Mouse (Mus musculus): ENCODE measurements around the gene Olfr1466. TPM values are rescaled to one million over a fixed set of nuclear protein-coding genes. Genes with fewer than 3 reads are reported as not detected.

Gene Olfr1466
- polyA plus RNA-seq (2012; rRNA removed) = not detected in 2 replicates

GRCm38 (mm10) chr19:13338562-13338961 is at the start of gene Olfr1466:
Olfr1466 (plus strand) TSS chr19:13338862.
- H3K27ac ChIP-seq (ENCODE audit: insufficient read depth, low read depth, low read length) = no peak within 1 kb of the TSS
- 80% methylated on average over 2 of the region's 2 CpGs for WGBS
- no peak for TF ChIP-seq POLR2A (IDR thresholded peaks at IDR 0.05; ENCODE audit: low read depth, low read length)
- TF ChIP-seq CTCF (conservative IDR thresholded peaks at IDR 0.05; ENCODE audit: insufficient read depth, insufficient read length, low read depth, low read length) = no peak
- H3K4me3 ChIP-seq (ENCODE audit: insufficient read depth, low read depth, low read length) = no peak within 1 kb of the TSS
- no peak for DNase-seq
- no peaks in the 10 kb centered on the region for H3K4me1 ChIP-seq (ENCODE audit: control insufficient read depth, insufficient read depth, low read length)
- no peaks in the 10 kb centered on the region for H3K36me3 ChIP-seq (ENCODE audit: control insufficient read depth, insufficient read depth, low read length)
- H3K27me3 ChIP-seq (replicated peaks; ENCODE audit: control insufficient read depth, insufficient read depth, low read length) = no peaks in the 10 kb centered on the region

- Histone ChIP-seq H3K36me3 (ENCODE audit: control insufficient read depth, insufficient read depth, low read length) (no peaks in the 10 kb centered on the region), H3K4me3 (ENCODE audit: insufficient read depth, low read depth, low read length) (no peak within 1 kb of the TSS), H3K27me3 (replicated peaks; ENCODE audit: control insufficient read depth, insufficient read depth, low read length) (no peaks in the 10 kb centered on the region), H3K4me1 (ENCODE audit: control insufficient read depth, insufficient read depth, low read length) (no peaks in the 10 kb centered on the region), H3K27ac (ENCODE audit: insufficient read depth, low read depth, low read length) (no peak within 1 kb of the TSS)
- no peak for DNase-seq
- TF ChIP-seq POLR2A (IDR thresholded peaks at IDR 0.05; ENCODE audit: low read depth, low read length) (no peak), CTCF (conservative IDR thresholded peaks at IDR 0.05; ENCODE audit: insufficient read depth, insufficient read length, low read depth, low read length) (no peak)
Measured at GRCm38 (mm10) chr19:13315441-13315840, 23.2 kb upstream of the Olfr1466 start, which contains the start of gene Olfr1465. Olfr1465 (minus strand) TSS chr19:13315541.

- H3K27me3 ChIP-seq (replicated peaks; ENCODE audit: control insufficient read depth, insufficient read depth, low read length) = no peaks in the 10 kb centered on the region
- H3K36me3 ChIP-seq (ENCODE audit: control insufficient read depth, insufficient read depth, low read length) = no peaks in the 10 kb centered on the region
- no peak for DNase-seq
- 60% methylated on average over 2 of the region's 2 CpGs for WGBS
- no peak within 1 kb of the TSS for H3K4me3 ChIP-seq (ENCODE audit: insufficient read depth, low read depth, low read length)
- no peak within 1 kb of the TSS for H3K27ac ChIP-seq (ENCODE audit: insufficient read depth, low read depth, low read length)
- TF ChIP-seq CTCF (conservative IDR thresholded peaks at IDR 0.05; ENCODE audit: insufficient read depth, insufficient read length, low read depth, low read length) (no peak), POLR2A (IDR thresholded peaks at IDR 0.05; ENCODE audit: low read depth, low read length) (no peak)
- no peaks in the 10 kb centered on the region for H3K4me1 ChIP-seq (ENCODE audit: control insufficient read depth, insufficient read depth, low read length)
Measured at GRCm38 (mm10) chr19:13361936-13362335, 23.3 kb downstream of the Olfr1466 start, which contains the start of gene Olfr1467. Olfr1467 (plus strand) TSS chr19:13362236.

Other genes with a start within 250 kb of the Olfr1466 start
- not detected in 2 replicates for gene Olfr1457, start 241.0 kb upstream of the Olfr1466 start, polyA plus RNA-seq (2012; rRNA removed)
- not detected in 2 replicates for gene Olfr1458, start 232.1 kb upstream of the Olfr1466 start, polyA plus RNA-seq (2012; rRNA removed)
- not detected in 2 replicates for gene Olfr1459, start 189.3 kb upstream of the Olfr1466 start, polyA plus RNA-seq (2012; rRNA removed)
- gene Olfr1461, start 175.9 kb upstream of the Olfr1466 start, polyA plus RNA-seq (2012; rRNA removed) = not detected in 2 replicates
- gene Olfr1462, start 153.1 kb upstream of the Olfr1466 start, polyA plus RNA-seq (2012; rRNA removed) = not detected in 2 replicates
- gene Olfr1463, start 107.5 kb upstream of the Olfr1466 start, polyA plus RNA-seq (2012; rRNA removed) = not detected in 2 replicates
- gene Olfr1465, start 23.3 kb upstream of the Olfr1466 start, polyA plus RNA-seq (2012; rRNA removed) = not detected in 2 replicates
- gene Olfr1467, start 23.4 kb downstream of the Olfr1466 start, polyA plus RNA-seq (2012; rRNA removed) = not detected in 2 replicates
- not detected in 2 replicates for gene Olfr1469, start 69.0 kb downstream of the Olfr1466 start, polyA plus RNA-seq (2012; rRNA removed)
- gene Olfr1471, start 104.5 kb downstream of the Olfr1466 start, polyA plus RNA-seq (2012; rRNA removed) = not detected in 2 replicates
- gene Olfr1472, start 117.2 kb downstream of the Olfr1466 start, polyA plus RNA-seq (2012; rRNA removed) = not detected in 2 replicates
- not detected in 2 replicates for gene Olfr1474, start 130.7 kb downstream of the Olfr1466 start, polyA plus RNA-seq (2012; rRNA removed)
- not detected in 2 replicates for gene Olfr1475, start 141.3 kb downstream of the Olfr1466 start, polyA plus RNA-seq (2012; rRNA removed)
- gene Olfr1477, start 161.7 kb downstream of the Olfr1466 start, polyA plus RNA-seq (2012; rRNA removed) = not detected in 2 replicates
- gene Olfr1480, start 189.1 kb downstream of the Olfr1466 start, polyA plus RNA-seq (2012; rRNA removed) = not detected in 2 replicates
- not detected in 2 replicates for gene Olfr1484, start 244.6 kb downstream of the Olfr1466 start, polyA plus RNA-seq (2012; rRNA removed)

Data from kidney, adult 2 months (tissue).